Mouse (Mus musculus): ENCODE measurements around the gene Fcho2. TPM values are rescaled to one million over a fixed set of nuclear protein-coding genes. Genes with fewer than 3 reads are reported as not detected.

The Fcho2 gene
- polyA plus RNA-seq, 2 experiments = 14.3 to 17.7 TPM

DNA sequence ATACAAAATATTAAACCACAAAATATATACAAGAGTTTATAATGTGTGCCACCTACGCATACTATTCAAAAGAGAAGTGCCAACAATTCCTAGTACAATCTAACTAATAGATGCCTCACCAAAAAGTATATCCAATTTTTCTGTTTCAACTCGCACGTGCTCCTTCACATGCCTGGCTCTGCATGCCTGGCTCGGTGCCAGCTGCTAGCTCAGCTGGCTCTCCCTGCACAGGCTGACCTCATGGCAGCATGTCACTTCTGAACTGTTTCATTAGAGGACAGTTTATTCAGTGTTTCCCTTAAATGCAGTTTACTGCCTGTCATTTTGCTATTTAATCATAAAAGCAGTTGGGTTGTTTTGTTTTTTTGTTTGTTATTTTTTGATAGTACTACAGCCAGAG lies 46.9 kb downstream of the Fcho2 start:
- Histone ChIP-seq H3K4me3 (ENCODE audit: insufficient read depth in 1 of 2, low read depth in 2 of 2, low read length in 2 of 2) (no peak overlapping the region), H3K9me3 (ENCODE audit: control insufficient read depth, low read length) (no peaks in the 10 kb centered on the region)
- ATAC-seq (ENCODE audit: insufficient read depth) = no peak

DNA sequence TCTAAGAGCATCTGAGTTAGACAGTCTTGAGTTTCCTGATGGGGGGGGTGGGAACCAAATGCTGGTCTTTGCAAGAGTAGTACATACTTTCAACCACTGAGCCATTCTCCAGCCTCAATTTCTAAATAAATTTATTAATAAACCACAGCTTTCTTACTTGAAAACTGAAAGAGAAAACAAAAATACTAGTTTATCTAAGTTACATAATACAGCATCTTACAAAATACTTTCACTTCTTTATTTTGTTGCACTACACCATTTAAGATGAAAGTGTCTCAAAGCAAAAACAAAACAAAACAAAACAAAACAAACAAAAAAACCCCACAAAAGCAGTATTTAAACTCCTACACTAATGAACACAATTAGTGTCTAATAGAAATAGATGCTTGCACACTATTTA lies 53.5 kb downstream of the Fcho2 start:
- no peaks in the 10 kb centered on the region for H3K27me3 ChIP-seq (ENCODE audit: control insufficient read depth, insufficient read depth, low read length)
- H3K27ac ChIP-seq = no peak overlapping the region
- peaks cover 3% of the 10 kb centered on the region; the same call in 1 of the 2 replicates for H3K36me3 ChIP-seq (replicated peaks; ENCODE audit: control insufficient read depth, insufficient read depth, low read depth)
- no peak for TF ChIP-seq EP300 (IDR thresholded peaks at IDR 0.05; ENCODE audit: low read depth)
- TF ChIP-seq CTCF (IDR thresholded peaks at IDR 0.05; ENCODE audit: low read depth) = no peak
- no peak for DNase-seq (ENCODE audit: low read depth in 3 of 3, low spot score in 3 of 3)
- no peak overlapping the region for H3K4me2 ChIP-seq (ENCODE audit: low read depth)
- no peak for ATAC-seq (ENCODE audit: insufficient read depth)
- H3K4me1 ChIP-seq (replicated peaks; ENCODE audit: control insufficient read depth in 2 of 2, insufficient read depth in 2 of 2, low read length in 1 of 2) = no peaks in the 10 kb centered on the region
- H3K9ac ChIP-seq (replicated peaks) = no peak overlapping the region
- no peaks in the 10 kb centered on the region for H3K9me3 ChIP-seq (ENCODE audit: control insufficient read depth, low read length)
- H3K4me3 ChIP-seq (ENCODE audit: insufficient read depth in 1 of 2, low read depth in 2 of 2, low read length in 2 of 2) = no peak overlapping the region

More for the DNA sequence above, 46.9 kb downstream of the Fcho2 start:
- WGBS (ENCODE audit: insufficient replicate concordance) = 75% methylated on average over 4 of the region's 4 CpGs
- Histone ChIP-seq H3K4me1 (replicated peaks; ENCODE audit: control insufficient read depth in 2 of 2, insufficient read depth in 2 of 2, low read length in 1 of 2) (no peaks in the 10 kb centered on the region), H3K36me3 (replicated peaks; ENCODE audit: control insufficient read depth, insufficient read depth, low read depth) (peaks cover under 1% of the 10 kb centered on the region), H3K4me2 (ENCODE audit: low read depth) (no peak overlapping the region), H3K27ac (no peak overlapping the region), H3K9ac (replicated peaks) (no peak overlapping the region), H3K27me3 (ENCODE audit: control insufficient read depth, insufficient read depth, low read length) (no peaks in the 10 kb centered on the region)
- DNase-seq (ENCODE audit: low read depth in 3 of 3, low spot score in 3 of 3) = peak in 1 of 3 experiments; percentile 7
- TF ChIP-seq CTCF (IDR thresholded peaks at IDR 0.05; ENCODE audit: low read depth) = no peak
- no peak for TF ChIP-seq EP300 (IDR thresholded peaks at IDR 0.05; ENCODE audit: low read depth)

GRCm38 (mm10) chr13:98755886-98756285 lies 59.4 kb downstream of the Fcho2 start:
- Histone ChIP-seq H3K4me2 (ENCODE audit: low read depth) (no peak overlapping the region), H3K9me3 (ENCODE audit: control insufficient read depth, low read length) (no peaks in the 10 kb centered on the region), H3K4me1 (replicated peaks; ENCODE audit: control insufficient read depth in 2 of 2, insufficient read depth in 2 of 2, low read length in 1 of 2) (no peaks in the 10 kb centered on the region), H3K27me3 (ENCODE audit: control insufficient read depth, insufficient read depth, low read length) (no peaks in the 10 kb centered on the region), H3K9ac (replicated peaks) (no peak overlapping the region), H3K27ac (no peak overlapping the region), H3K4me3 (ENCODE audit: insufficient read depth in 1 of 2, low read depth in 2 of 2, low read length in 2 of 2) (no peak overlapping the region), H3K36me3 (replicated peaks; ENCODE audit: control insufficient read depth, insufficient read depth, low read depth) (peaks cover 7% of the 10 kb centered on the region)
- 5% methylated on average over 1 of the region's 1 CpGs for WGBS (ENCODE audit: insufficient replicate concordance)
- TF ChIP-seq EP300 (IDR thresholded peaks at IDR 0.05; ENCODE audit: low read depth) (no peak), CTCF (IDR thresholded peaks at IDR 0.05; ENCODE audit: low read depth) (no peak)
- ATAC-seq (ENCODE audit: insufficient read depth) (no peak), DNase-seq (ENCODE audit: low read depth in 3 of 3, low spot score in 3 of 3) (no peak)

DNA sequence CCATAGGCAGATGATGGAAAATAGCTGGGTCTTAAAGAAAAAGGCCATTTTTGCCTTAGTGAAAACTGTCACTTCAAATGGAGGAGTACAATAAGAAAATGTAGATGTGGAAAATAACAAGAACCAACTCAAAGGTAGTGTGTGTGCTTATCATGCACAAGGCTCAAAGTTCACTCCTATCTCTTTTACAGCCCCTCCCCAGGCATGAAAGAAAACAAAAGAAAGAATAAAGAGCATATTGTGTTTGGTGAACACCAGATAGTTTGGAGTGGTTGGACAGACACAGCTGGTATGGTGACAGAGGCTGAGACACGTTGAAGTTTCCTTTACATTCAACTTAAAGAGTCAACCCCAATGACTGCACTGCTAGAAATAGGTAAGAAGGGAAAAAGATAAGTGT lies 70.6 kb downstream of the Fcho2 start:
- H3K36me3 ChIP-seq (replicated peaks; ENCODE audit: control insufficient read depth, insufficient read depth, low read depth) = peaks cover 32% of the 10 kb centered on the region
- no peak for TF ChIP-seq CTCF (IDR thresholded peaks at IDR 0.05; ENCODE audit: low read depth)
- TF ChIP-seq EP300 (IDR thresholded peaks at IDR 0.05; ENCODE audit: low read depth) = no peak
- no peak overlapping the region for H3K4me3 ChIP-seq (ENCODE audit: insufficient read depth in 1 of 2, low read depth in 2 of 2, low read length in 2 of 2)
- no peak overlapping the region; the same call in 1 of the 2 replicates for H3K4me2 ChIP-seq (ENCODE audit: low read depth)
- DNase-seq (ENCODE audit: low read depth in 3 of 3, low spot score in 3 of 3) = peak in 1 of 3 experiments; percentile 11
- ATAC-seq (ENCODE audit: insufficient read depth) = peak; percentile 63
- peaks cover 7 to 14% of the 10 kb centered on the region in 2 experiments for H3K4me1 ChIP-seq (replicated peaks; ENCODE audit: control insufficient read depth in 2 of 2, insufficient read depth in 2 of 2, low read length in 1 of 2)
- H3K27me3 ChIP-seq (ENCODE audit: control insufficient read depth, insufficient read depth, low read length) = no peaks in the 10 kb centered on the region
- WGBS (ENCODE audit: insufficient replicate concordance) = 21% methylated on average over 1 of the region's 1 CpGs
- H3K9me3 ChIP-seq (ENCODE audit: control insufficient read depth, low read length) = no peaks in the 10 kb centered on the region
- H3K27ac ChIP-seq = no peak overlapping the region
- no peak overlapping the region for H3K9ac ChIP-seq (replicated peaks)

GRCm38 (mm10) chr13:98743829-98744228 lies 71.4 kb downstream of the Fcho2 start:
- no peak overlapping the region for H3K4me2 ChIP-seq (ENCODE audit: low read depth)
- H3K9me3 ChIP-seq (ENCODE audit: control insufficient read depth, low read length) = no peaks in the 10 kb centered on the region
- no peak overlapping the region for H3K4me3 ChIP-seq (ENCODE audit: insufficient read depth in 1 of 2, low read depth in 2 of 2, low read length in 2 of 2)
- peaks cover 7 to 14% of the 10 kb centered on the region in 2 experiments for H3K4me1 ChIP-seq (replicated peaks; ENCODE audit: control insufficient read depth in 2 of 2, insufficient read depth in 2 of 2, low read length in 1 of 2)
- H3K36me3 ChIP-seq (replicated peaks; ENCODE audit: control insufficient read depth, insufficient read depth, low read depth) = peaks cover 32% of the 10 kb centered on the region
- DNase-seq (ENCODE audit: low read depth in 3 of 3, low spot score in 3 of 3) (peak; percentile 19 to 33 (median 22)), ATAC-seq (ENCODE audit: insufficient read depth) (peak; percentile 69; the same call in 1 of the 2 replicates)
- no peak for TF ChIP-seq CTCF (IDR thresholded peaks at IDR 0.05; ENCODE audit: low read depth)
- peak; percentile 70 for TF ChIP-seq EP300 (IDR thresholded peaks at IDR 0.05; ENCODE audit: low read depth)
- no peak overlapping the region for H3K9ac ChIP-seq (replicated peaks)
- no peaks in the 10 kb centered on the region for H3K27me3 ChIP-seq (ENCODE audit: control insufficient read depth, insufficient read depth, low read length)
- no peak overlapping the region for H3K27ac ChIP-seq
